Mouse (Mus musculus): ENCODE results near the gene Thy1.

The Thy1 gene

DNA sequence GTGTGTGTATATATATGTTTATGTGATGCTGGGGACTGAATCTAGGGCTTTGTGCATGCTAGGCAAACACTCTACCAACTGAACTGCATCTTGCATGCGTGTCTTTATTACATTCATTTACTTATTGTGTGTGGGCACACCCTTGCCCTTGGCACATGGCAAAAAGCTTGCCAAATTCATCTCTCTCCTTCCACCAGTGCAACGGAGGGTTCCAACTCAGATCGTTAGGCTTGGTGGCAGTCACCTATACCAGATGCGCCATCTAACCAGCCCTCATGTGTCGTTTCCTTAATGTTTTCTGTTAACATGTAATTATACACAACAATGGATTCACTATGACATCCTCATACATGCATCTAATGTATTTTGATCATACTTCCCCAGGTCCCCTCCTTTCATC lies 39.1 kb downstream of the Thy1 start:
- DNase-seq (ENCODE audit: low read depth, low spot score), result no peak

- DNase-seq (ENCODE audit: low read depth, low spot score), result no peak
Observed at GRCm38 (mm10) chr9:44083392-44084121, 40.4 kb downstream of the Thy1 start.

GRCm38 (mm10) chr9:44084236-44084635 lies 41.1 kb downstream of the Thy1 start:
- no peak for DNase-seq (ENCODE audit: low read depth, low spot score)

DNA sequence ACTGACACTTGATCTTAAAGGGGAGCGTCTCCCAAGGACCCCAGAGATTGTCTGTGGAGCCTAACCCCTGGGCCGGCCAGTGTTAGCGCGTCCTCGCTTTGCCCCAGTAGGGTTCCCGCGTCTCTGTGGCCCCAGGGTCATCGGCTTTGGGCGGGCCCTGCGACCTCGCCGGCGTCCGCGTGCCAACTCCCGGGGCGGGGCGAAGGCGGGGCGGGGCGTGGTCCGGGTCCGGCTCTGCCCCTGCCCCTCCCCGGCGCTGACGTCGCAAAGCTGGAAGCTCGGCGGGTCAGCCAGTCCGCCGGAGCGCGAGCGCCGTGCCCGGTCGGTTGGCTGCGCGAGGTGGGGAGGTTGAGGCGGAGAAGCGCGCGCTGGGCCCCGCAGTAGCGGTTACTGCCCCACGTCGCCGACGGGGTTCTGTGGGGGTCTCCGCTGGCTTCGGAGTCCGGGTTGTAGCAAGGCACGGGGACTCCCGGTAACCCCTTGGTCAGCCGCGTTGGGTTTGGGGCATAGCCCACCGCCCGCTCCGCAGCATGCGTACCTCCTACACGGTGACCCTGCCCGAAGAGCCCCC lies 41.6 kb downstream of the Thy1 start:
- peak; percentile 65 for DNase-seq (ENCODE audit: low read depth, low spot score)

DNA sequence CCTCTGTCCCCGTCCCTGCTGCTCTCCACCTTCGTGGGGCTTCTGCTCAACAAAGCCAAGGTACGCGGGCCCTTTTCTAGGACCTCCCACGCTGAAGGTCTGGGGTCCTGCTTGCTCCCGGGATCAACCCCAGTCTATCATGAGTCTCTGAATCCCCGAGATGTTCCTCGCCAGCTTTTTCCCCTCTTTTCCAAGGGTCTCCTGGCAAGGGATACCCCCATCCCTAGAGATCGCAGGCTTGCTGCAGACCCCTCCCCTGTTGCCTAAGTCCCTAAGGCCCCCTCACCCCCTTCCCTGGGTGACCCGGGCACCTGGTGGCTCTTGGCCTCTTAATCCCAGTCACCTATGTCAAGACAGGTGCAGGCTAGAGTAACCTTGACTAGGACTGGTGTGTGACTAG lies 42.1 kb downstream of the Thy1 start:
- no peak for DNase-seq (ENCODE audit: low read depth, low spot score)

DNA sequence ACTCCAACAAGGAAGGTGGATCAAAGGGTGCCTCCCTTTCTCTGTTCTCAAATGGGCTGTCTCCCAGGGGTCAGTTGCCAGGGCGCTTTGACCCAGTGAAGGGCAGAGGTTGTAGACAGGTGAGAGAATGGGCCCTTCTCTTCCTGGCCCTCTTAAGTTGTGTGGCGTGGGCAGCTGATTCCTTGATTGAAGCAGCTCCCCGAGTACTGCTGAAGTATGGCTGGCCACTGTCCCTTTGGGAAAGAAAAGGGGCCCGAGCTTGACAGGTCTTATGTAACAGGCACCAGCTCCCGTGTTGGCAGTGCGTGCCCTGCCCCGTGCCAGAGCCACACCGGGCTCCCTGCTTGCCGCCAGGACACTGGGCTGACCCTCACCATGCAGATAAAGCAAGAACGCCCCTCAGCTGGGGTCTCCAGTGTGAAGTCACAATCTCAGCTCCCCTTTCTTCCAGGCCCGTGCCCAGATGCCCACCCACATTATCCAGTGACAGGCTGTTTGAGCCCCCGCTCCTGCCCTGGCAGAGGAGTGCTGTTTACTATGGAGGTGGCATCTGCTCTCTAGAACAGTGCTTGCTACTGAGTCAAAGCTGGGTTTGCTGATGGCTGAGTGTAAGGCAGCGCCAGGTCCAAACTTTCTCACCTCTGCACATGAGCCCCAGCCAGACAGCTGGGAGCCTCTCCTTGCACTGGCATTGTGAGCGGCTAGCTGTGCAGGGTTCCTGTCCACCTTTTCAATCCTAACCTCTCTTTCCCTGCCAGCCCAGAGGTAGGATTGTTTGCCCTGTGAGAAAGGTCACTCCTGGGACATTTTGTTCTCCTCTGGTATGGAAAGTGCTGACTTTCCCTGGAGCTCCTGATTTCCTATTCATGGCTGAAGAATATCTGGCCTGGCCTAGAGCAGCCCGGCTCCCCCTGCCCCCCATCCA lies 42.8 kb downstream of the Thy1 start:
- no peak for DNase-seq (ENCODE audit: low read depth, low spot score)

DNA sequence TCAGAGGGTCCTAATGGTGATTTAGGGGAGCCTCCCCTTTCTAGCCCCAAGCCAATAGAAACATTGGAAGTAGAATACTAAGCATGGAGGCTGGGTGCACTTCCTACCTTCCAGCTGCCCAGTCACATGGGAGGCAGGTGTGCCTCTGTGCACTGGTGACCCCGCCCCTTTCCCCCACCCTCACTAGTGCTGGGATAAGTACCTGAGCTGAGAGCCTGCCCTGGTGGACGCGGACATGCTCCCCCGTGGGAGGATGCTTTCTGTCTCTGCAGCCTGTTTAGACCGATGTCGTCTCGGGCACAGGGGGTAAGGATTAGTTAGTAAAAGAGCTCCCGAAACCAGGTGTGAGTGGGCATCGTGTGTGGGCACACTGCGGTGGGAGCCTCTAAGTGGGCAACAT lies 43.8 kb downstream of the Thy1 start:
- no peak for DNase-seq (ENCODE audit: low read depth, low spot score)

DNA sequence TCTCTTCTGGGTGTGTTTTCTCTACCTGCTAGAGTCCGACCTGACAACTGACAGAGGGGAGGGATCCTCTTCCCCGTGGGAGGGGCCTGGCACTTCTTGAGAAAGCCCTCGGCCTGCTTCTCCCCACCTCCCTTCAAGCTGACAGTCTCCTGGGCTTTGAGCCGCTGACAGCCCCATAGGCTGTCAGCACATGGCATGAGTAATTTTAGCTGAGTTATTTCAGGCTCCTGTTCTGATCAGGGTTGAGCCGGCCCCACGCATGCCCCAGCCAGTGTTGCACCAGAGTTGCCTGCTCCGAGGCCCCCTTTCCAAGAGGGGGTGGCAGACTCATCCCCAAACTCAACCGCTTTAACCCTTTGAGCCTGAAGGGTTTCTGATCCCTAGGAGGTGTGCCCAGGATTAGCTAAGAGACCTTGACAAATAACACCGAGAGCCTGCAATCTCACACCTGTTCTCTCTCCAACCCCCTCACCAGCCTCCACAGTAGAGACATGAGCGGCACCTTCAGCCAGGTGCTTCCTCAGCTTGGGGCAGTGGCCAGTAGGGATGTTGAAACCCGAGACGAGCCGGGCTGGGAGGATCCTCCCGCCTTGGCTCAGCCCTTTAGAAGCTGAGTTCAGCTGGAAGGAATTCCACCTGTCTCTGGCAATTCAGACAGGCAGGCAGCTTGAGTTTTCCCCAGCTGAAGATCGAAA lies 44.7 kb downstream of the Thy1 start:
- no peak for DNase-seq (ENCODE audit: low read depth, low spot score)

- no peak for DNase-seq (ENCODE audit: low read depth, low spot score)
Observed at GRCm38 (mm10) chr9:44088877-44089608, 45.9 kb downstream of the Thy1 start.

- DNase-seq (ENCODE audit: low read depth, low spot score), result peak; percentile 45
Observed at GRCm38 (mm10) chr9:44093612-44094503, 50.7 kb downstream of the Thy1 start.

DNA sequence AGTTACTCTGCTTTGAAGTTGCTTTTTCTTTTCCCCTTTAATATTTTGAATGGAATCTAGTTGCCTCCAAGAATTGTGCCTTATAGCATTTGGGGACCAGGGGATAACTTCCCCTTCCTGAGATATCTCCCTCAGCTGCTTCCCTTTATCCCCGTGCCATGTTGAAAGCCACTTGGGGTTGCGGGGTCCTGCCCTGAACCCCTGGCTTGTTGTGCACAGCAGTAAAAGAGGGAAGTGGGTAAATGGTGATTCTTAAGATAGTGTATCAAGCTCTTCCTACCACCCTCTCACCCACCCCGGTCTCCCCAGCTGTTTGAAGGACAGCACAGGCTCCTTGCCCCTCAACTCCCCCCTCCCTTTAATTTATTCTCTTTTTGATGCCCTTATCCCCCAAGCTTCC lies 51.6 kb downstream of the Thy1 start:
- no peak for DNase-seq (ENCODE audit: low read depth, low spot score)

DNA sequence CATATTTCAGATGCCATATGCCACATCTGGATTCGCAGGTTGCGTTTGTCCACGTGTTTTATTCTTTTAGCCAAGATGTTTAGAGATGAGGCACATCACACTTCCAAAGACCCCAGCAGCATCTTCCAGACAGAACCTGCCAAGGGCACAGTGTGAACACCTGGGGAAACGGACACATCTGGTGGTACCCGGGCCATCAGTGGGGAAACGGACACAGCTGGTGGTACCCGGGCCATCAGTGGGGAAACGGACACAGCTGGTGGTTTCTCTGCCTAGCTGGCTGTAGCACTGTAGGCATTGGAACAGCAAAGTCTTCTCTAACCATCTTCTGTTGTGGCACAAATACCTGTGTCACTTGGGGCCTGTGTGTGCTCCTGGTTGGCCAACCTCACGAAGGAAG lies 52.6 kb downstream of the Thy1 start:
- no peak for DNase-seq (ENCODE audit: low read depth, low spot score)

DNA sequence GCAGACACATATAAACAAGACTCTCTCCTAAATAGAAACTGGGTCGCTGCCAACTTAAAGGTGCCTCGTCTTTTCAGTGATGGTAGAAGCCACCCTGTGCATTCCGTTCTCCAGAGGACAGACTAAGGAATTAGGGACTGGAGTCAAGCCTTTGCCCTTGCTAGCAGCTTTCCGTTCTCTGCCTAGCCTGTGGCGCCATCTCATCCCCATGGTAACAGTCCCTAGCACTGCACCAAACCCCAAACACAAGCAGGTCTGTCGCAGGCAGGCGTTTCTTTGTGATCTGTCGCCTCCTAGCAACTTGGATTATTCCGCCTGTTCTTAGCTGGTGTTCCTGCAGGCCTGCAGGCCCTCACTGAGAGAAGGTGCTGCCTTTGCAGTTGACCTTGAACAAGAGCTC lies 53.4 kb downstream of the Thy1 start:
- DNase-seq (ENCODE audit: low read depth, low spot score), result no peak

Measured in embryo, embryonic 11.5 days (tissue).